Mouse (Mus musculus): ENCODE measurements around the gene Slc25a29.

DNA sequence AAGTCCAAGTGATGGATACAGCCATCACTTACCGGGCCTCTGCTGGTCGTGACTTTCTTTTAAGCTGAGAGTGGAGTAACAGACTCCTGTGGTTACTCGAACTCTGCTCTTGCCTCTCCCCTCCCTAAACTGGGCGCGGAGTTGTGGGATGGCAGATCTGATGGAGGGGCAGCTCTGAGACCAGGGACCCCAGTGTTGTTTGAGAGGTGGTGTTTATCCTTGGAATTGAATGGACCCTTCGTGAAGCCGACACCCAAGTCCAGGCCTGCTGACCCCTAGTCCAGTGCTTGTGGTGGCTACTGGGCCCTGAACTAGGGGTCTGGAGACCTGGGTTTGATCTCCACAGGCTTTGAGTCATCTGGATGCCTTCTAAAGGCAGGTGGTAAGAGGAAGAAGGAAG lies 1.0 kb upstream of the Slc25a29 start:
- TF ChIP-seq TAL1 (IDR thresholded peaks at IDR 0.05; ENCODE audit: low read length) (no peak), GATA1 (IDR thresholded peaks at IDR 0.05; ENCODE audit: low read length) (no peak)
